Mouse (Mus musculus): ENCODE data around the gene Slc5a5.
A peak's percentile ranks its signal among the peaks of the same experiment; 100 is the strongest.

Gene Slc5a5

DNA sequence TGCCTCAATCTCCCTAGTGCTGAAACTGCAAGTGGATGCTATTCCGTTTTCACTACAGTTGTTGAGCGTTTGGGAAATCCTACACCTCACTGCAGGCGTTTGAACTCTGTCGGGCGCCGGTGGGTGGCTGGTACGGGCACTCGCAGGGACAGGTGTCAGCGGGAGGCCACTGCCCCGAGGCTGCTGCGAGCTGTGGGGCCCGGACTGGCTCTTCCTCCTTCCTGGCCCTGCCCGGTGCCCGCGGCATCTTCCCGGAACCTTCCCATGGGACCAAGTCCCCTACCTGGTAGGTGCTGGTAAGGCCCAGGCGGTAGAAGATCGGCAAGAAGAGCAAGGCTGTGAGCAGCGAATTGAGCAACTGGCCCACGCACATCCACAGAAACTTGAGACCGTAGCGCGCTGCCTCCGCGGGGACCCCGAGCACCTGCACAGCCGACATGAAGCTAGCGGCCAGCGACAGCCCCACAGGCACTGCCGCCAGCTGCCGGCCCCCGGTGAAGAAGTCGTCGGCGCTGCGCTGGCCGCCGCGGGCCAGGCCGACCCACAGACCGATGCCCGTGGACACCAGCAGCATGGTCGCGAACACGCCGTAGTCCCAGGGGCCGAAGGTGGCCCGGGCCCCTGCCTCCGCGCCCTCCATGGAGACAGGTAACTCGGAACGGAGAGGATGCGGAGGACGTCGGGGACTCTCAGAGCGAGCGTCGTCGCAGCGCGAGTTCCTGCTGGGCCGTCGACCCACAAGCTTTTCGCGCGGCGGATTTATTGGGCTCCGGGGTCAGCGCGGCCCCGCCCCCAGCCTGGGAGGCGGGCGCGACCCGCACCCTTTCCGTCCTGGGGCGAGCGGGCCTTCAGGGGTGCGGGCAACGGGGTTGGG is at the start of gene Slc5a5:
Gene Slc5a5 (minus strand): TSS at position 736 of the 874 bp plus-strand sequence.
- DNase-seq = no peak

GRCm38 (mm10) chr8:70941478-70941877 is 48.9 kb upstream of the Slc5a5 start:
- no peak for DNase-seq

- no peak for DNase-seq
These were observed 44.6 kb upstream of the Slc5a5 start for GRCm38 (mm10) chr8:70937200-70937599.

- no peak for DNase-seq
These were observed 42.2 kb upstream of the Slc5a5 start for GRCm38 (mm10) chr8:70934786-70935185.

GRCm38 (mm10) chr8:70933036-70933435 is 40.5 kb upstream of the Slc5a5 start:
- no peak for DNase-seq

DNA sequence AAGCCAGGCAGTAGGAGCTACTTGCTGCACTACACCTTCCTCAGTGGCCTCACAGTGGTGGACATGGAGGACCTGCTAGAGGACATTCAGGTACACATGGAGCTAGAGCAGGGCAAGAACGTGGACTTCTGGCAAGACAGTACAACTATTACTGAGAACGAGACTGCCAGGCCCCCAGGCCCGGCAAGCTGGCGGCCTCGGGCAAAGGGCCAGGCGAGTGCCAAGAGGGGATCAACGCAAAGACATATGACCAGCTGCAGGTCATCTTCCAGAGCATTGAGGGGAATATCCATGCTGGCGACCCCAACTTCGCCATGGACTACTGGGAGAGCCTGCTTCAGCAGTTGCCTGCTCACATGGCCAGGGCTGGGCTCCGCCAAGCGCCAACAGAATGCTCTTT is 39.2 kb upstream of the Slc5a5 start:
- no peak for DNase-seq

DNA sequence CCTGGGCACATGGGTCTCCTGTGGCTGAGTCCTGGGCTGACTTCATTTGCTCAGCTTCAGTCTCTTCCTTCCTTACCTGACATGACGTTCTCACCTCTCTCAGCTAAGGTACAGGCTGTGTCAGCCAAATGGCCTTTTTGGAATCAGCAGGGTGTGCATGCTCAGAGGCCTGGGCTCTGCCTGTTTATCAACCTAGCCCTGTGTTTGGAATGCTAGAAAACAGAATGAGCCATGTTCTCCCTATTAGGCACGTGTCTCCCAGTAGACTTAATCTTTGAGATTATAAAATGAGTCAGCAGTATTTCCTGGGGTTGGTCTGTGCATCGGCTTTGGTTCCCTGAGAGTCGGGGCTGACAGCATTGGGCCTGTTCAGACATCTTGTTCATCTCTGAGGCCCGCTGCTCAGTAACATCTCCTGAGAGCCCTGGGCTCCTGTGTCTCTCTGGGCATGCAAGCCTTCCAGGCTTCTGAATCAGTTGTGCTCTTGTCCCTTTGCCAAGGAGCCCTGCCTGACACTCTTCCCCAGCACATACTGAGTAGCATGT is 36.3 kb upstream of the Slc5a5 start:
- no peak for DNase-seq

DNA sequence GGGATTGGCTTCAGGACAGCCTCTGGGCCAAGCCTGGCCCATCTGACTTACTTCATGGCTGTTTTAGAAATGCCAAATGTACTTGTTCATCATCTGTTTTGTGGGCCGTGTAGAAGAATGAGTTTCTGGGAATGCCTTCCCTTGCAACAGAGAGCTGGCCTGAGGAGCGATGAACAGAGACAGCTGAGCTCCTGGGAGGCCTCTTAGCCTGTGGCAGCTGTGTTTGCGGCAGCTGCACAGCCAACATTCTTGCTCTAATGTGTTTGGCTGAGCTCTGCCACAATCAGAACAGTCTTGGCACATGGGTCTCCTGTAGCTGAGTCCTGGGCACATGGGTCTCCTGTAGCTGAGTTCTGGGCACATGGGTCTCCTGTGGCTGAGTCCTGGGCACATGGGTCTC is 35.5 kb upstream of the Slc5a5 start:
- no peak for DNase-seq

DNA sequence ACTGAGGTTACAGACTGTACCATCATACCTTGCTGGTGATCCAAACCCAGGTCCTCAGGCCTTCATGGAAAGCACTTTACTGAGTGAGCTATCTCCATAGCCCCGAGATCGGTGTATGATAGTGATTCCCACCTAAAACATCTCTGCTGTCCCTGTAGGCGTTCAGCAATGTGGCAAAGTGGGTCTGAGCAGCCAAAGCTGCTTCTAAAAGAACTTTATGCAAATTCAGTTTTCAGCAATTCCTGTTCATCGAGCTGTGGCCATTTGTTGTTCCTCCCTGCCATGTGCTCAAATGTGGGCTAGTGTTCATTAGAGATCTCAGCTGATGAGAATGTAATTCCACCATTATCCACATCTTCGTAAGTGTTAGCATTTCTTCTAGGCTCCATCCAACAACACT is 33.8 kb upstream of the Slc5a5 start:
- no peak for DNase-seq

GRCm38 (mm10) chr8:70925754-70926153 is 33.2 kb upstream of the Slc5a5 start:
- DNase-seq = no peak

- DNase-seq = no peak
These were observed 31.6 kb upstream of the Slc5a5 start for GRCm38 (mm10) chr8:70924151-70924550.

GRCm38 (mm10) chr8:70920049-70920922 is 27.7 kb upstream of the Slc5a5 start:
- no peak for DNase-seq

DNA sequence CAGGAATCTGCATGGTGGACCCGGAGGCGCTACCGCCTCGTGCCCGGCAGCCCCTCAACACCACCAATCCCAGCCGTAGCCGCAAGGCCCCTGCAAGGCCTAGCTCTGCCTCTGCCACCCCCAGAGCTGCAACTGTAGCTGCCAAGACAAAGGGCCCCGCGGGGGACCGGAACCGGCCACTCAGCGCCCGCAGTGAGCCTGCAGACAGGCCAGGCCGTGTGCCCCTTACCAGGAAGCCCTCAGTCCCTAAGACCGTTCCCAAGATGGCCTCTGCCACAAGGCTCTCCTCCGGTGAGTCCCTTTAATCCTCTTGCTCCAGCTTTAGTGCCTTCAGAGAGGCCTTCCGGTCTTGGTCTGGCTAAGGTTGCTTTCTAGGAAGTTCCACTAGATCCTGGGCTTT is 22.1 kb upstream of the Slc5a5 start:
- DNase-seq = no peak

DNA sequence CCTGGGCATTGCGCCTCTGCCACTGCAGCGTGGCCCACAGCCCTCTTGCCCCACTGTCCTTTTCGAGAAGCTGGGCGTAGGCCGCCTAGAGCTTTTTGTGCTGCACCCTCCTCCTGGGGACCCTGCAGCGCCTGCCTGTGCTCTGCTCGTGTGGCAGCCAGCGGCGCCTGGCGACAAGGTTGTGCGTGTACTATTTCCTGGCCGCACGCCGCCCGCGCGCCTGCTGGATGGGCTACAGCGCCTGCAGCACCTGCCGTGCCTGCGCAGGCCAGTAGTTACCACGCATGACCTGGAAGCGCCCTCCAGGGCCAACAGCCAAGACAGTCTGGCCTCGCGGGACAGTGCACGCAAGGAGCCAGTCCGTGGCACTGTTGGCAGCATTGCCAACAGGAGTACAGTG is 21.0 kb upstream of the Slc5a5 start:
- no peak for DNase-seq

- no peak for DNase-seq
These were observed 20.4 kb upstream of the Slc5a5 start for GRCm38 (mm10) chr8:70912955-70913354.

DNA sequence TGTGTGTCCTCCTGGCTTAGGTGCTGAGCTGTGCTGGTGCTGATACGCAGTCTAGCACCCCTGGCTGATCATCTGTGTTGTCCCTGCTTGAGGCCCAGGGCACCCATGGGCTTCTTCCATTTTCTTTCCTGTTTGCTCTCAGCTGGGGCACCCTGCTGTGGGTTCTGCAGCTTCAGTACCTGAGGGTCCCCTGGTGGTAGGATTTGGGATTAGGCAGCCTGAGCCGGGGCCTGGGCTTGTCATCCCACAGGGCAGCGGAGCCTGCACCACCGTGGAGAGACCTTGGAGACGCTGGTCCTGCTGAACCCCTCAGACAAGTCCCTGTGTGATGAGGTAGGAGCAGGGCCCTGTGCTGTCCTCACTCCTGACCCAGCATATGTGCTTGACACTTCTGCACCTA is 19.0 kb upstream of the Slc5a5 start:
- DNase-seq = no peak

DNA sequence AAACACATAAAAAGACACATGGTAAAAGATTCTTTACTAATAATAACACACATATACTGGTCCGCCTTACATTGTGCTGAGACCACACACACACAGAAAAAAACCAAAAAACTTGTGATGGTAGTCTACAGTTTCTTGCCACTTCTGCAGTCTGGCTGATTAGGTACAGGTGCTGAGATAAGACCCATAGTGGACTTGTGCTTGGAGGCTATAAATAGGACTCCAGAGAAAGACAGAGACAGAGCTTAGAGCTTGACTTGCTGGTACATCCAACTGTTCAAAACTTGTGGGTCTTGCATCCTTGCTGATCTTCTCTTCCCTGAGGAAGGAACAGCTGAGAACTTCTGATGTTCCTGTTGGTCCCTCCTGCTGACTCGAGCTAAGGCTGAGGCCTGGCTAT is 15.0 kb upstream of the Slc5a5 start:
- DNase-seq = no peak

GRCm38 (mm10) chr8:70905831-70906736 is 13.5 kb upstream of the Slc5a5 start, which contains the start of gene Map1s:
TSS of gene Map1s (plus strand) at chr8:70905932.
- peak; percentile 79 for DNase-seq

GRCm38 (mm10) chr8:70905463-70905830 is 12.9 kb upstream of the Slc5a5 start:
- DNase-seq = no peak

DNA sequence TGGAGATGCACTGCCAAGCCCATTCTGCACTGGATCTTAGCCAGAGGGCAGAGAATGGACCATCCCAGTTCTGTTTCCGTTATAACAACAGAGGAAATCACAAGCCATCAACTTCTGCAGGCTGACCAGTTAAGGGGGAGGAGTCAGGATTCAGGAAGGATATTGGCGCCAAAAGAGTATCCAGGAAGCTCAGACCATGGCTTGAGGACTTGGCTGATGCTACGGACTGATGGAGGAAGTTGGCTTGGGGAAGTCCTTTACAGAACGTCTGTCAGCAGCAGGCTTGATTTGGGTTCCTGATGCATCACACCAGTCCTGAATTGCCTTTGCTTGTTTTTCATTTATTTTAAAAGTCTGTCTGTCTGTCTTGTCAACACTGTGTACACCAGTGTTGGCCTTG is 12.0 kb upstream of the Slc5a5 start:
- DNase-seq = no peak

GRCm38 (mm10) chr8:70903582-70903981 is 11.0 kb upstream of the Slc5a5 start:
- DNase-seq = no peak

DNA sequence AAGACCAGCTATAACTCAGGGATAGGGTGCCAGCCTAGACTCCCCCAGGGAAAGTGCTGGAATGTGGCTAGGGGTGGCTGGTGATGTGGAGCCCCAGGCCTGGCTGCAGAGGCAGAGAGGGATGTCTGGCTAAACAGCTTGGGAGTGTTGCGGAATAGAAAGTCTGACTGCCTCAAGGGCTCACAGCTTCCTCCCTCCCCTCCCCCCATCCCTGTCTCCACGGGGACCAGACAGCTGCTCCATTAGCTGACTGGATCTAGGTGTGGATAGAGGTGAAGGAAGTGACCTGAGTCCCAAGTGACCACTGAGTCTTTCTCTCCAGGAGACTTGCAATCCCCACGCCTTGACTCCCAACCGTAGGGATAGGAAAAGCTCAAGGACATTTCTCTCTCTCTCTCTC is 10.6 kb upstream of the Slc5a5 start:
- no peak for DNase-seq

DNA sequence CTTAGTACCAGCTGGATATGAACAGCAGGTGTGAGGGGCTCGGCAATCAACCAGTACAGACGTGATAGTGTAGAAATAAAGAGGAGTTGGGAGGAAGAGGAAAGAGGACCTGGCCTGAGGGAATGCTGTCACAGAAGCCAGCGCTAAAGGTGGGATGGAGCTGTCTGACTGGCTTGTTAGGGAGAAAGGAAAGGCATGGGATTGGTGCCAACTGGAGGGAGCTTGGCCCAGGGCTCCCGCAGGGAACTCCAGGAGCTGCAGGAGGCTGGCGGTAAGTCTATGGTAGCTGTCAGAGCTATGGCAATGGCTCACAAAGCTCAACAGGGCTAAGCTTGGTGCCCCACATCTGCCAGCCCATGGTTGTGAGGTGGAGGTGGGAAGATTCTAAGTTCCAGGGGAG is 9.7 kb upstream of the Slc5a5 start:
- DNase-seq = no peak
